Comparison of ENCODE assay signal across 8 mouse cellular contexts in genomic region chr12:104593526-104594155, GRCm38 (mm10).
DNase-seq lines count a peak whose midpoint lies in the region; ATAC-seq and TF ChIP-seq lines count a peak whose summit lies in the region.
"Had no signal": no experiment of that assay in that cellular context is flagged by ENCODE, and none has a peak within 500 bp of the region (broad histone marks: within the 10 kb centered on the region; RNA-seq: fewer than 3 reads in every experiment).

No protein-coding gene starts in this region.

- H3K4me3 ChIP-seq in heart, embryonic 13.5 days, result no peak overlapping the region
- H3K4me3 ChIP-seq in kidney, embryonic 15.5 days (replicated peaks), result no peak overlapping the region
- no peak overlapping the region for H3K4me3 ChIP-seq in limb, embryonic 14.5 days (replicated peaks; ENCODE audit: low read length)
- H3K4me3 ChIP-seq: liver, embryonic 13.5 days had no signal

- H3K27ac ChIP-seq in heart, embryonic 13.5 days (replicated peaks), result 0 out of 2 replicates have a peak overlapping the region, but pooled peaks have one; percentile 20
- H3K27ac ChIP-seq in kidney, embryonic 15.5 days, result no peak overlapping the region
- no peak overlapping the region; the same call in 1 of the 2 replicates for H3K27ac ChIP-seq in limb, embryonic 14.5 days (replicated peaks; ENCODE audit: low read depth, low read length)
- H3K27ac ChIP-seq: liver, embryonic 13.5 days had no signal

- H3K4me2 ChIP-seq in heart, embryonic 13.5 days, result peak overlapping the region; percentile 29
- peak overlapping the region; percentile 21; the same call in 1 of the 2 replicates for H3K4me2 ChIP-seq in kidney, embryonic 15.5 days
- H3K4me2 ChIP-seq in limb, embryonic 14.5 days (replicated peaks; ENCODE audit: low read depth, low read length, severe bottlenecking), result peak overlapping the region; percentile 37
- H3K4me2 ChIP-seq: liver, embryonic 13.5 days had no signal

- H3K4me1 ChIP-seq in heart, embryonic 13.5 days, result peaks cover 19% of the 10 kb centered on the region
- H3K4me1 ChIP-seq in kidney, embryonic 15.5 days, result peaks cover 8% of the 10 kb centered on the region; the same call in 1 of the 2 replicates
- peaks cover 29% of the 10 kb centered on the region for H3K4me1 ChIP-seq in limb, embryonic 14.5 days (ENCODE audit: control insufficient read depth, insufficient read depth, low read length)
- H3K4me1 ChIP-seq: liver, embryonic 13.5 days had no signal

- DNase-seq in cerebellum, adult 9-11 months, result peak; percentile 18
- DNase-seq in fibroblast of lung, adult 2 months (ENCODE audit: low read depth), result peak; percentile 53
- peak; percentile 70 for DNase-seq in limb, embryonic 14.5 days (ENCODE audit: low spot score)
- DNase-seq in right cerebral cortex, postnatal 10 days (ENCODE audit: low spot score in 2 of 2), result peak; percentile 82
- DNase-seq in c-Kit-positive CD71-positive TER-119-positive erythroid progenitor cells, embryonic 14.5 days (ENCODE audit: low spot score), result no peak
- DNase-seq: liver, embryonic 13.5 days had no signal

- no peaks in the 10 kb centered on the region for H3K9me3 ChIP-seq in heart, embryonic 13.5 days
- H3K9me3 ChIP-seq in kidney, embryonic 15.5 days (replicated peaks), result no peaks in the 10 kb centered on the region
- H3K9me3 ChIP-seq in limb, embryonic 14.5 days (ENCODE audit: control insufficient read depth, low read length), result no peaks in the 10 kb centered on the region
- H3K9me3 ChIP-seq: liver, embryonic 13.5 days had no signal

- peak overlapping the region; percentile 33; the same call in 1 of the 2 replicates for H3K9ac ChIP-seq in heart, embryonic 13.5 days
- no peak overlapping the region for H3K9ac ChIP-seq in kidney, embryonic 15.5 days
- H3K9ac ChIP-seq in limb, embryonic 14.5 days (ENCODE audit: low read depth, low read length, severe bottlenecking), result no peak overlapping the region
- H3K9ac ChIP-seq: liver, embryonic 13.5 days had no signal

- no peak for TF ChIP-seq POLR2A in limb, embryonic 14.5 days (IDR thresholded peaks at IDR 0.05; ENCODE audit: borderline replicate concordance, extremely low read depth, insufficient read depth, insufficient read length)

- H3K27me3 ChIP-seq in heart, embryonic 13.5 days (replicated peaks), result peaks cover 82% of the 10 kb centered on the region
- no peaks in the 10 kb centered on the region for H3K27me3 ChIP-seq in kidney, embryonic 15.5 days
- H3K27me3 ChIP-seq in limb, embryonic 14.5 days (ENCODE audit: control insufficient read depth, insufficient read depth, low read length), result peaks cover 6% of the 10 kb centered on the region; the same call in 1 of the 2 replicates
- H3K27me3 ChIP-seq: liver, embryonic 13.5 days had no signal

- ATAC-seq in heart, embryonic 13.5 days (ENCODE audit: extremely low read depth, insufficient number of reproducible peaks, low FRiP score, low TSS enrichment), result no peak
- ATAC-seq in kidney, embryonic 15.5 days (replicated peaks; ENCODE audit: low FRiP score), result peak; percentile 58; the same call in 1 of the 2 replicates
- peak; percentile 74; the same call in 1 of the 2 replicates for ATAC-seq in limb, embryonic 14.5 days (ENCODE audit: low FRiP score, low read depth)

- WGBS in heart, embryonic 13.5 days, result 35% methylated on average over 19 of the region's 19 CpGs
- 38% methylated on average over 19 of the region's 19 CpGs for WGBS in kidney, embryonic 15.5 days
- 13% methylated on average over 19 of the region's 19 CpGs for WGBS in limb, embryonic 14.5 days

- H3K36me3 ChIP-seq in heart, embryonic 13.5 days, result no peaks in the 10 kb centered on the region
- no peaks in the 10 kb centered on the region for H3K36me3 ChIP-seq in kidney, embryonic 15.5 days
- no peaks in the 10 kb centered on the region for H3K36me3 ChIP-seq in limb, embryonic 14.5 days (ENCODE audit: control insufficient read depth, insufficient read depth, low read length)
- H3K36me3 ChIP-seq: liver, embryonic 13.5 days had no signal
